Mouse (Mus musculus) mature B cell (primary cell): ENCODE data around the gene Pin4.
"Not testable (repeated sequence)": the region's sequence is repeated elsewhere in the genome, so short reads cannot be mapped to it uniquely, and the experiment has no call there.

Experiments
- in situ Hi-C: fragments of 300-500 bp; cut with MboI; formaldehyde crosslinking; loops from 2 replicates; pipeline ENCODE4 v1.14.3; 2019

The Pin4 gene

GRCm38 (mm10) chrX:102119042-102119864 is at the start of gene Pin4:
Gene Pin4 (plus strand): TSS chrX:102119447.
- in situ Hi-C loops = no loop called here

GRCm38 (mm10) chrX:102070591-102071471 is 48.4 kb upstream of the Pin4 start, which contains the start of gene Rtl5:
Gene Rtl5 (minus strand): TSS chrX:102071304.
- in situ Hi-C loops = no loop called here

- in situ Hi-C loops = no loop called here
Observed at GRCm38 (mm10) chrX:102071517-102071916, 47.7 kb upstream of the Pin4 start.

GRCm38 (mm10) chrX:102073605-102074325 is 45.5 kb upstream of the Pin4 start:
- in situ Hi-C loops = no loop called here

GRCm38 (mm10) chrX:102074435-102074834 is 44.8 kb upstream of the Pin4 start:
- in situ Hi-C loops = no loop called here

- in situ Hi-C loops = no loop called here
Observed at GRCm38 (mm10) chrX:102075158-102075557, 44.1 kb upstream of the Pin4 start.

- in situ Hi-C loops = no loop called here
Observed at GRCm38 (mm10) chrX:102076886-102077765, 42.1 kb upstream of the Pin4 start.

GRCm38 (mm10) chrX:102081076-102081475 is 38.2 kb upstream of the Pin4 start:
- in situ Hi-C loops = no loop called here

GRCm38 (mm10) chrX:102081573-102082279 is 37.5 kb upstream of the Pin4 start:
- in situ Hi-C loops = no loop called here

GRCm38 (mm10) chrX:102082340-102082739 is 36.9 kb upstream of the Pin4 start:
- in situ Hi-C loops = no loop called here

GRCm38 (mm10) chrX:102085798-102086443 is 33.3 kb upstream of the Pin4 start:
- in situ Hi-C loops = no loop called here

GRCm38 (mm10) chrX:102090605-102091004 is 28.6 kb upstream of the Pin4 start:
- in situ Hi-C loops = no loop called here

GRCm38 (mm10) chrX:102094381-102094904 is 24.8 kb upstream of the Pin4 start:
- in situ Hi-C loops = no loop called here

- in situ Hi-C loops = no loop called here
Observed at GRCm38 (mm10) chrX:102101886-102102285, 17.4 kb upstream of the Pin4 start.

GRCm38 (mm10) chrX:102103830-102104229 is 15.4 kb upstream of the Pin4 start:
- in situ Hi-C loops = not testable (repeated sequence)

- in situ Hi-C loops = not testable (repeated sequence)
Observed at GRCm38 (mm10) chrX:102109349-102109748, 9.9 kb upstream of the Pin4 start.

GRCm38 (mm10) chrX:102115676-102116075 is 3.6 kb upstream of the Pin4 start:
- in situ Hi-C loops = no loop called here

- in situ Hi-C loops = no loop called here
Observed at GRCm38 (mm10) chrX:102121321-102121720, 2.1 kb downstream of the Pin4 start.

GRCm38 (mm10) chrX:102141157-102141556 is 21.9 kb downstream of the Pin4 start:
- in situ Hi-C loops = no loop called here
